Comparison of ENCODE assay signal across 7 mouse cellular contexts in genomic region chr9:118980411-118980823, GRCm38 (mm10). TPM values are rescaled to one million over a fixed set of nuclear protein-coding genes. Genes with fewer than 3 reads are reported as not detected.
A peak's percentile ranks its signal among the peaks of the same experiment; 100 is the strongest.
DNase-seq lines count a peak whose midpoint lies in the region; ATAC-seq lines count a peak whose summit lies in the region.

No protein-coding gene starts in this region.

- no peak overlapping the region for H3K4me2 ChIP-seq in embryonic facial prominence, embryonic 11.5 days (ENCODE audit: low read depth, low read length)

- no peaks in the 10 kb centered on the region for H3K27me3 ChIP-seq in embryonic facial prominence, embryonic 11.5 days (ENCODE audit: control insufficient read depth, insufficient read depth, low read length)

- no peak overlapping the region; the same call in 1 of the 2 replicates for H3K9ac ChIP-seq in embryonic facial prominence, embryonic 11.5 days (replicated peaks; ENCODE audit: low read length)

- no peaks in the 10 kb centered on the region for H3K9me3 ChIP-seq in embryonic facial prominence, embryonic 11.5 days (replicated peaks; ENCODE audit: control insufficient read depth, low read length)

- intact Hi-C loops in heart, postnatal 10 days (cut with DNase I) = loop anchor here (5.0 kb wide), 1 partner anchor 53 kb away; the partner anchor contains the start of gene Ctdspl

- ATAC-seq in embryonic facial prominence, embryonic 11.5 days (replicated peaks; ENCODE audit: insufficient number of reproducible peaks, low FRiP score, low TSS enrichment, low read depth) = peak; percentile 55

- H3K4me3 ChIP-seq in embryonic facial prominence, embryonic 11.5 days (ENCODE audit: low read depth, low read length) = no peak overlapping the region

- no peaks in the 10 kb centered on the region for H3K36me3 ChIP-seq in embryonic facial prominence, embryonic 11.5 days (replicated peaks; ENCODE audit: control insufficient read depth, insufficient read depth, low read depth, low read length)

- 4% methylated on average over 4 of the region's 4 CpGs for WGBS in embryonic facial prominence, embryonic 11.5 days

- H3K4me1 ChIP-seq in embryonic facial prominence, embryonic 11.5 days (ENCODE audit: control insufficient read depth, insufficient read depth, low read length) = peaks cover 14% of the 10 kb centered on the region

- H3K27ac ChIP-seq in embryonic facial prominence, embryonic 11.5 days (replicated peaks; ENCODE audit: low read depth, low read length) = peak overlapping the region; percentile 87

- peak; percentile 81 for DNase-seq in right cerebral cortex, postnatal 10 days (ENCODE audit: low spot score in 2 of 2)
- no peak for DNase-seq in right cerebral cortex, adult 2 months (ENCODE audit: low spot score in 2 of 2)
- DNase-seq in embryonic facial prominence, embryonic 11.5 days (ENCODE audit: low spot score) = peak; percentile 74
- peak; percentile 55 to 61 for DNase-seq in heart, postnatal 10 days
- DNase-seq in layer of hippocampus, postnatal 25 days (ENCODE audit: extremely low spot score in 1 of 2, low spot score in 1 of 2) = peak; percentile 39 to 42
- peak; percentile 48 for DNase-seq in right cerebral cortex, postnatal 14 days
- DNase-seq in B cell, adult 2 months = no peak

RNA-seq across cellular contexts. Expression of gene Ctdspl, which starts 54.2 kb away (rescaled TPM):
- 10.0 and 12.8 TPM in 2 replicates for polyA plus RNA-seq in embryonic facial prominence, embryonic 11.5 days (2014; fragmentation: Nextera tagmentation; extraction: Ambion mirVana)
- 10 to 100 TPM; 16.0 to 17.5 TPM for total RNA-seq in heart, postnatal 10 days (2021)
- 10 to 100 TPM; 23.7 to 24.4 TPM for total RNA-seq in layer of hippocampus, postnatal 25 days (2021)

Comparison
In these comparisons a context has a peak if more than half of its experiments do, and no peak if none do; other contexts are left out.
1. DNase-seq: peak in right cerebral cortex, postnatal 10 days (2 of 2), embryonic facial prominence, embryonic 11.5 days (single experiment), heart, postnatal 10 days (2 of 2), layer of hippocampus, postnatal 25 days (2 of 2) and right cerebral cortex, postnatal 14 days (single experiment); none in right cerebral cortex, adult 2 months (0 of 2) and B cell, adult 2 months (0 of 2).